Mouse (Mus musculus) embryonic facial prominence, embryonic 12.5 days (tissue): ENCODE results near the gene Hdhd3. TPM values are rescaled to one million over a fixed set of nuclear protein-coding genes. Genes with fewer than 3 reads are reported as not detected.

Source experiments
- ATAC-seq: fragments of 200-750 bp; cut with Nextera tagmentation; 2 replicates; pipeline ENCODE4 v1.8.0; 2017; ENCODE audit not compliant: insufficient number of reproducible peaks, insufficient read depth, low FRiP score, low TSS enrichment
- H3K27ac ChIP-seq: fragments of 300-500 bp; sonication (generic); 2 replicates; pipeline ENCODE4 v1.5.1; 2016; ENCODE audit warnings: mild to moderate bottlenecking
- H3K27me3 ChIP-seq: fragments of 300-500 bp; sonication (generic); 2 replicates; pipeline ENCODE4 v1.6.1; 2016; ENCODE audit warnings: mild to moderate bottlenecking, moderate library complexity
- H3K36me3 ChIP-seq: fragments of 300-500 bp; sonication (generic); 2 replicates; pipeline ENCODE4 v1.6.1; 2016; ENCODE audit warnings: mild to moderate bottlenecking
- H3K4me1 ChIP-seq: fragments of 300-500 bp; sonication (generic); 2 replicates; pipeline ENCODE4 v1.6.1; 2016
- H3K4me2 ChIP-seq: fragments of 300-500 bp; sonication (generic); replicated peaks from 2 replicates; pipeline ENCODE4 v1.6.1; 2016; ENCODE audit warnings: mild to moderate bottlenecking, moderate library complexity
- H3K4me3 ChIP-seq: fragments of 300-500 bp; sonication (generic); 2 replicates; pipeline ENCODE4 v1.5.1; 2016; ENCODE audit warnings: mild to moderate bottlenecking
- H3K9ac ChIP-seq: fragments of 300-500 bp; sonication (generic); 2 replicates; pipeline ENCODE4 v1.6.1; 2016; ENCODE audit warnings: mild to moderate bottlenecking, moderate library complexity
- H3K9me3 ChIP-seq: fragments of 300-500 bp; sonication (generic); 2 replicates; pipeline ENCODE4 v1.6.1; 2016; ENCODE audit warnings: mild to moderate bottlenecking, moderate library complexity
- WGBS: fragments of 180-500 bp; shearing (Covaris S2); methylation state at CpG from one replicate; pipeline ENCODE4 v1.1.7; 2016; 5-methylcytosine and 5-hydroxymethylcytosine counted together
- polyA plus RNA-seq: library from polyadenylated mRNA; unstranded; fragments of >200 nt; fragmentation: Nextera tagmentation; extraction: Ambion mirVana; gene quantifications from 2 replicates; pipeline ENCODE4 v1.2.1, GENCODE M21; 2016

The Hdhd3 gene
- polyA plus RNA-seq, 1 experiment from 2014 or later: 11.1 TPM

- H3K27ac ChIP-seq: no peak overlapping the region
- H3K4me2 ChIP-seq: no peak overlapping the region
- no peaks in the 10 kb centered on the region for H3K27me3 ChIP-seq
- H3K36me3 ChIP-seq: no peaks in the 10 kb centered on the region; the same call in 1 of the 2 replicates
- H3K9ac ChIP-seq: no peak overlapping the region
- no peaks in the 10 kb centered on the region for H3K9me3 ChIP-seq
- H3K4me3 ChIP-seq: no peak overlapping the region
- H3K4me1 ChIP-seq: no peaks in the 10 kb centered on the region
- ATAC-seq: no peak
- 100% methylated on average over 1 of the region's 1 CpGs for WGBS
Observed at GRCm38 (mm10) chr4:62468158-62468557, 35.1 kb downstream of the Hdhd3 start.

GRCm38 (mm10) chr4:62463124-62463523 lies 40.1 kb downstream of the Hdhd3 start:
- Histone ChIP-seq H3K9me3 (no peaks in the 10 kb centered on the region), H3K27ac (no peak overlapping the region), H3K36me3 (no peaks in the 10 kb centered on the region), H3K9ac (no peak overlapping the region), H3K4me3 (no peak overlapping the region), H3K4me2 (no peak overlapping the region), H3K4me1 (no peaks in the 10 kb centered on the region), H3K27me3 (no peaks in the 10 kb centered on the region)
- WGBS: 90% methylated on average over 2 of the region's 2 CpGs
- ATAC-seq: no peak

- Histone ChIP-seq H3K36me3 (no peaks in the 10 kb centered on the region), H3K4me2 (no peak overlapping the region), H3K27me3 (no peaks in the 10 kb centered on the region), H3K9me3 (no peaks in the 10 kb centered on the region), H3K4me1 (no peaks in the 10 kb centered on the region), H3K27ac (no peak overlapping the region), H3K4me3 (no peak overlapping the region), H3K9ac (no peak overlapping the region)
- 88% methylated on average over 8 of the region's 8 CpGs for WGBS
- ATAC-seq: no peak
Observed at GRCm38 (mm10) chr4:62460348-62460747, 42.9 kb downstream of the Hdhd3 start.

- Histone ChIP-seq H3K4me1 (no peaks in the 10 kb centered on the region), H3K27me3 (no peaks in the 10 kb centered on the region), H3K4me2 (no peak overlapping the region), H3K27ac (no peak overlapping the region), H3K9me3 (no peaks in the 10 kb centered on the region), H3K9ac (no peak overlapping the region), H3K4me3 (no peak overlapping the region), H3K36me3 (no peaks in the 10 kb centered on the region)
- WGBS: 83% methylated on average over 3 of the region's 3 CpGs
- ATAC-seq: no peak
Observed at GRCm38 (mm10) chr4:62459081-62459480, 44.2 kb downstream of the Hdhd3 start.

GRCm38 (mm10) chr4:62454995-62455394 lies 48.3 kb downstream of the Hdhd3 start:
- H3K36me3 ChIP-seq: no peaks in the 10 kb centered on the region
- no peak overlapping the region for H3K4me2 ChIP-seq
- no peak overlapping the region for H3K4me3 ChIP-seq
- WGBS: 55% methylated on average over 5 of the region's 5 CpGs
- H3K4me1 ChIP-seq: no peaks in the 10 kb centered on the region
- H3K9ac ChIP-seq: no peak overlapping the region
- H3K27me3 ChIP-seq: no peaks in the 10 kb centered on the region
- no peak overlapping the region for H3K27ac ChIP-seq
- no peaks in the 10 kb centered on the region for H3K9me3 ChIP-seq
- ATAC-seq: 0 out of 2 replicates have a peak, but pooled peaks have one; percentile 50

Other genes with a start within 250 kb of the Hdhd3 start
- 14.5 and 15.4 TPM in 2 replicates for gene Slc31a2, start 240.9 kb downstream of the Hdhd3 start, polyA plus RNA-seq
- 23.2 and 25.0 TPM in 2 replicates for gene Fkbp15, start 142.9 kb downstream of the Hdhd3 start, polyA plus RNA-seq
- gene Slc31a1, start 142.7 kb downstream of the Hdhd3 start, polyA plus RNA-seq: 44.1 and 44.8 TPM in 2 replicates
- gene Cdc26, start 94.8 kb downstream of the Hdhd3 start, polyA plus RNA-seq: 203 and 210 TPM in 2 replicates
- gene Prpf4, start 94.7 kb downstream of the Hdhd3 start, polyA plus RNA-seq: 27.3 and 30.1 TPM in 2 replicates
- gene Rnf183, start 68.2 kb downstream of the Hdhd3 start, polyA plus RNA-seq: not detected in 2 replicates
- 8.8 TPM in 2 replicates for gene Wdr31, start 32.6 kb downstream of the Hdhd3 start, polyA plus RNA-seq
- 2.9 and 3.3 TPM in 2 replicates for gene Bspry, start 23.4 kb downstream of the Hdhd3 start, polyA plus RNA-seq
- gene Alad, start 16.5 kb upstream of the Hdhd3 start, polyA plus RNA-seq: 76.9 and 78.5 TPM in 2 replicates
- gene Pole3, start 21.6 kb upstream of the Hdhd3 start, polyA plus RNA-seq: 89.1 and 92.8 TPM in 2 replicates
- 0.45 and 0.99 TPM in 2 replicates for gene 4933430I17Rik, start 21.9 kb upstream of the Hdhd3 start, polyA plus RNA-seq
- gene Rgs3, start 56.4 kb upstream of the Hdhd3 start, polyA plus RNA-seq: 45.0 and 45.2 TPM in 2 replicates